Mouse (Mus musculus): Measurements from ENCODE around the gene C1qtnf3. TPM values are rescaled to one million over a fixed set of nuclear protein-coding genes. Genes with fewer than 3 reads are reported as not detected.

The C1qtnf3 gene
- polyA plus RNA-seq (2017; shearing (Covaris generic)) = not detected

GRCm38 (mm10) chr15:10951951-10952759 lies at the start of gene C1qtnf3:
Gene C1qtnf3, plus strand, starts transcription at chr15:10952332.

GRCm38 (mm10) chr15:10981377-10982063 lies 29.4 kb downstream of the C1qtnf3 start, which contains the start of gene Amacr:
Gene Amacr, plus strand, starts transcription at chr15:10981756.

DNA sequence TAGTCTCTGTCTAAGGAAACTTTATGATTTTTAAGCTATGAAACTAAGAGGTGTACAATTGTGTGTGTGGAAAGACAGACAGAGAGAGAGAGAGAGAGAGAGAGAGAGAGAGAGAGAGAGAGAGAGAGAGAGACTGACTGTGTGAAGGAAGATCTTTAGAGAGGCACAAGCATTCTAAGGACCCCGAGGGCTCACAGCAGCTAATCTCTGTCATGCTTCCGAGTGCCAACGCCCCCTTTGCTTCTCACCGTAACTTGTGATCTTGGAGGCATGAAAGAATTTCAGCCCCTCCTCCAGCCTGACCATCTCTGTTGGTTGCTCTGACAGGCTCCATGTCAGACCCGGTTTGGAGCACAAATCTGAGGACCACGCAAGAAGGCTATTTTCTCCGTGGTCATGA lies 48.3 kb downstream of the C1qtnf3 start, which contains the start of gene Slc45a2:
TSS of gene Slc45a2 (plus strand) at position 301 of the 400 bp plus-strand sequence.

Other genes starting within 250 kb of the C1qtnf3 start
- 0.56 TPM for gene Rai14, start 237.7 kb upstream of the C1qtnf3 start, polyA plus RNA-seq (2017; shearing (Covaris generic))
- 5.2 TPM for gene Amacr, start 29.4 kb downstream of the C1qtnf3 start, polyA plus RNA-seq (2017; shearing (Covaris generic))
- gene Slc45a2, start 48.4 kb downstream of the C1qtnf3 start, polyA plus RNA-seq (2017; shearing (Covaris generic)) = not detected
- gene Rxfp3, start 85.7 kb downstream of the C1qtnf3 start, polyA plus RNA-seq (2017; shearing (Covaris generic)) = 0.05 TPM
- not detected for gene Adamts12, start 112.5 kb downstream of the C1qtnf3 start, polyA plus RNA-seq (2017; shearing (Covaris generic))

All from CD4-positive, CD25-positive, alpha-beta regulatory T cell (primary cell).